Mouse (Mus musculus) intestine, embryonic 15.5 days (tissue): Measurements from ENCODE around the gene Nrxn3. TPM values are rescaled to one million over a fixed set of nuclear protein-coding genes. Genes with fewer than 3 reads are reported as not detected.

Experiments used
- ATAC-seq: fragments of 200-750 bp; cut with Nextera tagmentation; 2 replicates; pipeline ENCODE4 v1.8.0; 2017; ENCODE audit warnings: moderate TSS enrichment, moderate library complexity
- H3K27ac ChIP-seq: fragments of 300-500 bp; sonication (generic); 2 replicates; pipeline ENCODE4 v1.5.1; 2015; ENCODE audit warnings: mild to moderate bottlenecking, inconsistent platforms
- H3K27me3 ChIP-seq: fragments of 300-500 bp; sonication (generic); replicated peaks from 2 replicates; pipeline ENCODE4 v1.6.1; 2015; ENCODE audit warnings: inconsistent platforms
- H3K36me3 ChIP-seq: fragments of 300-500 bp; sonication (generic); 2 replicates; pipeline ENCODE4 v1.6.1; 2015; ENCODE audit warnings: inconsistent platforms
- H3K4me1 ChIP-seq: fragments of 300-500 bp; sonication (generic); replicated peaks from 2 replicates; pipeline ENCODE4 v1.6.1; 2015; ENCODE audit warnings: inconsistent platforms
- H3K4me2 ChIP-seq: fragments of 300-500 bp; sonication (generic); replicated peaks from 2 replicates; pipeline ENCODE4 v1.6.1; 2015; ENCODE audit warnings: mild to moderate bottlenecking, inconsistent platforms
- H3K4me3 ChIP-seq: fragments of 300-500 bp; sonication (generic); replicated peaks from 2 replicates; pipeline ENCODE4 v1.5.1; 2015; ENCODE audit warnings: inconsistent platforms
- H3K9ac ChIP-seq: fragments of 300-500 bp; sonication (generic); 2 replicates; pipeline ENCODE4 v1.6.1; 2015; ENCODE audit warnings: inconsistent platforms
- H3K9me3 ChIP-seq: fragments of 300-500 bp; sonication (generic); 2 replicates; pipeline ENCODE4 v1.6.1; 2016; ENCODE audit warnings: inconsistent platforms
- WGBS: fragments of 180-500 bp; shearing (Covaris S2); methylation state at CpG from one replicate; pipeline ENCODE4 v1.1.7; 2015; 5-methylcytosine and 5-hydroxymethylcytosine counted together
- polyA plus RNA-seq: library from polyadenylated mRNA; unstranded; fragments of >200 nt; fragmentation: Nextera tagmentation; extraction: Ambion mirVana; gene quantifications from 2 replicates; pipeline ENCODE4 v1.2.1, GENCODE M21; 2015

Gene Nrxn3
- polyA plus RNA-seq, 1 experiment from 2014 or later, result 3.0 TPM

- Histone ChIP-seq H3K36me3 (no peaks in the 10 kb centered on the region), H3K9me3 (no peaks in the 10 kb centered on the region), H3K4me3 (no peak overlapping the region), H3K27me3 (no peaks in the 10 kb centered on the region), H3K4me1 (no peaks in the 10 kb centered on the region), H3K27ac (no peak overlapping the region), H3K9ac (no peak overlapping the region), H3K4me2 (no peak overlapping the region)
- no peak for ATAC-seq
- WGBS, result 73% methylated on average over 6 of the region's 6 CpGs
Measured at GRCm38 (mm10) chr12:89282362-89283343, 560.0 kb downstream of the Nrxn3 start.

GRCm38 (mm10) chr12:89284412-89284811, 561.7 kb downstream of the Nrxn3 start:
- Histone ChIP-seq H3K9me3 (no peaks in the 10 kb centered on the region), H3K9ac (no peak overlapping the region), H3K4me3 (no peak overlapping the region), H3K27me3 (no peaks in the 10 kb centered on the region), H3K4me2 (no peak overlapping the region), H3K4me1 (no peaks in the 10 kb centered on the region), H3K27ac (no peak overlapping the region), H3K36me3 (no peaks in the 10 kb centered on the region)
- ATAC-seq, result no peak
- 91% methylated on average over 3 of the region's 3 CpGs for WGBS

- no peak overlapping the region for H3K4me2 ChIP-seq
- no peaks in the 10 kb centered on the region for H3K36me3 ChIP-seq
- no peak overlapping the region for H3K9ac ChIP-seq
- H3K27me3 ChIP-seq, result no peaks in the 10 kb centered on the region
- H3K27ac ChIP-seq, result no peak overlapping the region
- WGBS, result 62% methylated on average over 4 of the region's 4 CpGs
- H3K4me1 ChIP-seq, result no peaks in the 10 kb centered on the region
- no peak for ATAC-seq
- no peak overlapping the region for H3K4me3 ChIP-seq
- no peaks in the 10 kb centered on the region for H3K9me3 ChIP-seq
Measured at GRCm38 (mm10) chr12:89287037-89287436, 564.4 kb downstream of the Nrxn3 start.

- Histone ChIP-seq H3K9ac (no peak overlapping the region), H3K27ac (no peak overlapping the region), H3K4me2 (no peak overlapping the region), H3K4me3 (no peak overlapping the region), H3K36me3 (no peaks in the 10 kb centered on the region), H3K27me3 (no peaks in the 10 kb centered on the region), H3K9me3 (no peaks in the 10 kb centered on the region), H3K4me1 (no peaks in the 10 kb centered on the region)
- no peak for ATAC-seq
- WGBS, result 68% methylated on average over 4 of the region's 4 CpGs
Measured at GRCm38 (mm10) chr12:89289589-89290274, 567.1 kb downstream of the Nrxn3 start.

GRCm38 (mm10) chr12:89290736-89291574, 568.3 kb downstream of the Nrxn3 start:
- ATAC-seq, result no peak
- Histone ChIP-seq H3K9ac (no peak overlapping the region), H3K36me3 (no peaks in the 10 kb centered on the region), H3K4me3 (no peak overlapping the region), H3K27ac (no peak overlapping the region), H3K9me3 (no peaks in the 10 kb centered on the region), H3K4me2 (no peak overlapping the region), H3K27me3 (no peaks in the 10 kb centered on the region), H3K4me1 (no peaks in the 10 kb centered on the region)
- 28% methylated on average over 4 of the region's 4 CpGs for WGBS

GRCm38 (mm10) chr12:89302011-89302410, 579.3 kb downstream of the Nrxn3 start:
- Histone ChIP-seq H3K4me2 (no peak overlapping the region), H3K27ac (no peak overlapping the region), H3K9ac (no peak overlapping the region), H3K4me1 (no peaks in the 10 kb centered on the region), H3K4me3 (no peak overlapping the region), H3K9me3 (no peaks in the 10 kb centered on the region), H3K27me3 (no peaks in the 10 kb centered on the region), H3K36me3 (no peaks in the 10 kb centered on the region)
- WGBS, result 42% methylated on average over 4 of the region's 4 CpGs
- no peak for ATAC-seq

GRCm38 (mm10) chr12:89310200-89310599, 587.5 kb downstream of the Nrxn3 start:
- Histone ChIP-seq H3K27me3 (no peaks in the 10 kb centered on the region), H3K9me3 (no peaks in the 10 kb centered on the region), H3K36me3 (no peaks in the 10 kb centered on the region), H3K27ac (no peak overlapping the region), H3K4me2 (no peak overlapping the region), H3K4me3 (no peak overlapping the region), H3K4me1 (no peaks in the 10 kb centered on the region), H3K9ac (no peak overlapping the region)
- no peak for ATAC-seq
- 89% methylated on average over 1 of the region's 1 CpGs for WGBS

- Histone ChIP-seq H3K9me3 (no peaks in the 10 kb centered on the region), H3K27me3 (no peaks in the 10 kb centered on the region), H3K4me1 (no peaks in the 10 kb centered on the region), H3K4me3 (no peak overlapping the region), H3K36me3 (no peaks in the 10 kb centered on the region), H3K27ac (no peak overlapping the region), H3K4me2 (no peak overlapping the region), H3K9ac (no peak overlapping the region)
- WGBS, result 26% methylated on average over 1 of the region's 1 CpGs
- ATAC-seq, result no peak
Measured at GRCm38 (mm10) chr12:89312586-89312985, 589.9 kb downstream of the Nrxn3 start.

GRCm38 (mm10) chr12:89325864-89326560, 603.3 kb downstream of the Nrxn3 start:
- Histone ChIP-seq H3K4me1 (no peaks in the 10 kb centered on the region), H3K9me3 (no peaks in the 10 kb centered on the region), H3K4me2 (no peak overlapping the region), H3K36me3 (no peaks in the 10 kb centered on the region), H3K9ac (no peak overlapping the region), H3K27ac (no peak overlapping the region), H3K4me3 (no peak overlapping the region), H3K27me3 (no peaks in the 10 kb centered on the region)
- WGBS, result 51% methylated on average over 8 of the region's 8 CpGs
- no peak for ATAC-seq

GRCm38 (mm10) chr12:89331474-89332263, 609.0 kb downstream of the Nrxn3 start:
- Histone ChIP-seq H3K9ac (no peak overlapping the region), H3K27ac (no peak overlapping the region), H3K4me1 (no peaks in the 10 kb centered on the region), H3K9me3 (no peaks in the 10 kb centered on the region), H3K4me3 (no peak overlapping the region), H3K4me2 (no peak overlapping the region), H3K27me3 (no peaks in the 10 kb centered on the region), H3K36me3 (no peaks in the 10 kb centered on the region)
- no peak for ATAC-seq
- 91% methylated on average over 3 of the region's 3 CpGs for WGBS

- no peak overlapping the region for H3K9ac ChIP-seq
- no peak for ATAC-seq
- H3K4me2 ChIP-seq, result no peak overlapping the region
- no peak overlapping the region for H3K27ac ChIP-seq
- WGBS, result 75% methylated on average over 5 of the region's 5 CpGs
- no peaks in the 10 kb centered on the region for H3K9me3 ChIP-seq
- H3K4me3 ChIP-seq, result no peak overlapping the region
- no peaks in the 10 kb centered on the region for H3K36me3 ChIP-seq
- H3K4me1 ChIP-seq, result no peaks in the 10 kb centered on the region
- H3K27me3 ChIP-seq, result no peaks in the 10 kb centered on the region
Measured at GRCm38 (mm10) chr12:89333486-89333885, 610.8 kb downstream of the Nrxn3 start.
